Mouse (Mus musculus) megakaryocyte, embryonic 14.5 days (primary cell): ENCODE measurements around the gene Nmt2. TPM values are rescaled to one million over a fixed set of nuclear protein-coding genes. Genes with fewer than 3 reads are reported as not detected.
A peak's percentile ranks its signal among the peaks of the same experiment; 100 is the strongest.

Experiments used
- H3K27me3 ChIP-seq: replicated peaks from 2 replicates; pipeline ENCODE3; 2012; ENCODE audit warnings: inconsistent platforms
- H3K36me3 ChIP-seq: replicated peaks from 2 replicates; pipeline ENCODE3; 2012; ENCODE audit warnings: low read length, inconsistent platforms, mixed read lengths
- H3K4me1 ChIP-seq: 2 replicates; pipeline ENCODE4 v1.6.1; 2012; ENCODE audit warnings: inconsistent platforms
- H3K4me3 ChIP-seq: replicated peaks from 2 replicates; pipeline ENCODE3; 2012; ENCODE audit warnings: moderate library complexity, mild to moderate bottlenecking, inconsistent platforms
- H3K9me3 ChIP-seq: 2 replicates; pipeline ENCODE4 v1.6.1; 2012; ENCODE audit warnings: inconsistent platforms
- FLI1 ChIP-seq: IDR thresholded peaks from 2 replicates; pipeline ENCODE4 v1.6.1; 2012; ENCODE audit warnings: low read length, inconsistent platforms, mixed read lengths
- GATA1 ChIP-seq: IDR thresholded peaks from 3 replicates; pipeline ENCODE4 v1.6.1; 2012; ENCODE audit warnings: mixed read lengths, low read length, inconsistent platforms, borderline replicate concordance
- polyA plus RNA-seq: library from polyadenylated mRNA; stranded (reverse); fragments of >175 nt; gene quantifications from 2 replicates; pipeline ENCODE4 v1.2.3, GENCODE M21; 2012; ENCODE audit warnings: low replicate concordance; ENCODE audit not compliant: insufficient read depth

Nmt2 gene
- 0.37 and 13.6 TPM in 2 replicates for polyA plus RNA-seq

- no peak for TF ChIP-seq FLI1
- TF ChIP-seq GATA1: no peak
- H3K4me3 ChIP-seq: peak within 1 kb of the TSS; percentile 99
- no peaks in the 10 kb centered on the region for H3K27me3 ChIP-seq
- H3K9me3 ChIP-seq: no peaks in the 10 kb centered on the region
- no peaks in the 10 kb centered on the region for H3K36me3 ChIP-seq
- H3K4me1 ChIP-seq: peaks cover 47% of the 10 kb centered on the region
Observed at GRCm38 (mm10) chr2:3283602-3284472, at the start of gene Nmt2. Nmt2 (plus strand) TSS chr2:3284212.

DNA sequence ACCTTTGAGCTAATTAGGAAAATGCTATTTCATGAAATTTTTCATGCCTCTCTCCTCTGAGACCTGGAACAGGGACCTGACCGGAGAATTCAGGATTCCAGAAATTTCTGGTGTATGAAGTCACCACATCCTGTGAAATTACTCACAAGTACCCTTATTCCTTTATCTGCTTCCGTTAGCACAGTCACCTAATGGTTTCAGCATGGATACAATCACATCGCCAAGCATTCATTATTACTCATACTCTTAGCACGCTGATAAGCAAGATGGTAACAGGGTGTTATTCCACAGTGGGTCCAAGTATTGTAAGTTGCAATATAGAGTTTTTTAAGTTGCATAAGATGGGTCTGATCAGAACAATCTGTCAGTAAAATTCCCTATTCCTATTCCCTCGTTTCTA, 44.8 kb upstream of the Nmt2 start:
- no peaks in the 10 kb centered on the region for H3K36me3 ChIP-seq
- no peak for TF ChIP-seq FLI1
- no peak for TF ChIP-seq GATA1
- H3K4me1 ChIP-seq: no peaks in the 10 kb centered on the region
- no peaks in the 10 kb centered on the region for H3K9me3 ChIP-seq
- H3K4me3 ChIP-seq: no peak overlapping the region
- peaks cover 5% of the 10 kb centered on the region for H3K27me3 ChIP-seq

GRCm38 (mm10) chr2:3244251-3244650, 39.8 kb upstream of the Nmt2 start:
- H3K36me3 ChIP-seq: no peaks in the 10 kb centered on the region
- H3K4me1 ChIP-seq: no peaks in the 10 kb centered on the region
- TF ChIP-seq FLI1 (no peak), GATA1 (no peak)
- H3K9me3 ChIP-seq: no peaks in the 10 kb centered on the region
- no peak overlapping the region for H3K4me3 ChIP-seq
- H3K27me3 ChIP-seq: peaks cover 5% of the 10 kb centered on the region

DNA sequence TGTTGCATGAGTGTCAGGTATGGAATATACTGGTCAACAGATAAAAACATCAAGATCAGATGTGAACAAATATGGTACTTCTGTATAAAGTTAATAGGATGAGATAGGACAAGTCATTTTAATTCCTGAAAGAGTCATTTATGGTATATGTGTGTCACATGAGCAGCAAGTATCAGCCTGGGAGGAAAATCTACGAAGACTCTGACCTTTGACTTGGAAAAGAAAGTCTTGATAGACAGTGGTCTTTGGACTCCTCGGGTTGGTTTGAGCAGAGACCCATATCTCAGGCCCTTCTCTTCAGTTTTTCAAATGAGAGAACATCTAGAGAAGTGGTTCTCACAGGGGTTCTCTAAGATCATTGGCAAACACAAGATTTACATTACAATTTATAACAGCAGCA, 32.7 kb upstream of the Nmt2 start:
- Histone ChIP-seq H3K27me3 (no peaks in the 10 kb centered on the region), H3K36me3 (no peaks in the 10 kb centered on the region), H3K4me1 (no peaks in the 10 kb centered on the region), H3K4me3 (no peak overlapping the region), H3K9me3 (no peaks in the 10 kb centered on the region)
- TF ChIP-seq FLI1: no peak
- TF ChIP-seq GATA1: no peak

- Histone ChIP-seq H3K4me3 (no peak overlapping the region), H3K27me3 (peaks cover 1% of the 10 kb centered on the region), H3K36me3 (no peaks in the 10 kb centered on the region)
Observed at GRCm38 (mm10) chr2:3266466-3266865, 17.5 kb upstream of the Nmt2 start.

DNA sequence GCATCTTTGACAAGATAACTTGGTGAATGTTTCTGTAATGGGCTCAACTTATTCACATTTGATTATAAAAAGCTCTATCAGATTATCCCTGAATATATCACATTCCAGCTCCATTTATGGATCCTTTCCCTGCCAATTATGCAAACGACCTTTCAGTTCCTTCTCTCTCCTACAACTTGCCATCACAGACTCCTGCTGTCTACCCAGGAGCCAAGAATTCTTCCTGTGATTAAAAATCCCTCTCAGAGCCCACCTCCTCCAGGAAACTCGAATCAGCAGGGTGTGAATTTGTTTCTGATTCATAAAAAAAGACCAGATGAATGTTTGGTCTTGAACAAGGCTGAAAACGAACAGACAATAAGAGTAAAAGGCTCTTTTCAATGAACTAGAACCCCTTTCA, 16.1 kb upstream of the Nmt2 start:
- no peaks in the 10 kb centered on the region for H3K9me3 ChIP-seq
- H3K27me3 ChIP-seq: peaks cover 4% of the 10 kb centered on the region
- H3K4me1 ChIP-seq: peaks cover 4% of the 10 kb centered on the region; the same call in 1 of the 2 replicates
- TF ChIP-seq GATA1 (no peak), FLI1 (no peak)
- no peaks in the 10 kb centered on the region for H3K36me3 ChIP-seq
- H3K4me3 ChIP-seq: no peak overlapping the region

More at GRCm38 (mm10) chr2:3266466-3266865, 17.5 kb upstream of the Nmt2 start:
- Histone ChIP-seq H3K9me3 (no peaks in the 10 kb centered on the region), H3K4me1 (peaks cover 4% of the 10 kb centered on the region; the same call in 1 of the 2 replicates)
- TF ChIP-seq GATA1 (no peak), FLI1 (no peak)

GRCm38 (mm10) chr2:3273349-3273748, 10.7 kb upstream of the Nmt2 start:
- H3K9me3 ChIP-seq: no peaks in the 10 kb centered on the region
- H3K4me1 ChIP-seq: peaks cover 20% of the 10 kb centered on the region
- no peaks in the 10 kb centered on the region for H3K36me3 ChIP-seq
- no peak for TF ChIP-seq GATA1
- no peak for TF ChIP-seq FLI1
- H3K4me3 ChIP-seq: no peak overlapping the region
- H3K27me3 ChIP-seq: peaks cover 2% of the 10 kb centered on the region

DNA sequence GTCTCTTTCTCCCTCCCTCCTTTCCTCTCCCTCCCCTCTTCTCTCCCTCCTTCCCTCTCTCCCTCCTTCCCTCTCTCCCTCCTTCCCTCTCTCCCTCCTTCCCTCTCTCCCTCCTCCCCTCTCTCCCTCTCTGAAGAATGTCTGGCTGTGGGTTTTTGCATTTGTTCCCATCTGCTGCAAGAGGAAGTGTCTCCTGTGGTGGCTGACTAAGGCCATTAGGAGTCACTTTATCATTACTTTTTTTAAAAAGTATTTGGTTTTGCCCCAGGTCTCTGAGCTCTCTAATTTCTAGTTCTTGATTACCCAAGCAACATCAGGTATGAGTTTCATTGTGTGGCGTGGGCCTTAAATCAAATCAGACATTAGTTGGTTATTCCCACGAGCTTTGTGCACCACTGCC, 7.9 kb upstream of the Nmt2 start:
- peaks cover 2% of the 10 kb centered on the region for H3K27me3 ChIP-seq
- H3K36me3 ChIP-seq: no peaks in the 10 kb centered on the region
- peaks cover 20% of the 10 kb centered on the region for H3K4me1 ChIP-seq
- H3K9me3 ChIP-seq: no peaks in the 10 kb centered on the region
- TF ChIP-seq GATA1: no peak
- TF ChIP-seq FLI1: no peak
- H3K4me3 ChIP-seq: no peak overlapping the region

GRCm38 (mm10) chr2:3277502-3277901, 6.5 kb upstream of the Nmt2 start:
- no peak overlapping the region for H3K4me3 ChIP-seq
- H3K4me1 ChIP-seq: peaks cover 28% of the 10 kb centered on the region
- H3K27me3 ChIP-seq: no peaks in the 10 kb centered on the region
- TF ChIP-seq FLI1 (no peak), GATA1 (no peak)
- no peaks in the 10 kb centered on the region for H3K36me3 ChIP-seq
- no peaks in the 10 kb centered on the region for H3K9me3 ChIP-seq

GRCm38 (mm10) chr2:3281311-3281710, 2.7 kb upstream of the Nmt2 start:
- Histone ChIP-seq H3K9me3 (no peaks in the 10 kb centered on the region), H3K4me1 (peaks cover 35% of the 10 kb centered on the region), H3K4me3 (no peak overlapping the region), H3K36me3 (no peaks in the 10 kb centered on the region), H3K27me3 (no peaks in the 10 kb centered on the region)
- TF ChIP-seq FLI1 (no peak), GATA1 (no peak)
